Mouse (Mus musculus) forebrain, embryonic 14.5 days (tissue): ENCODE results near the gene Atg101. TPM values are rescaled to one million over a fixed set of nuclear protein-coding genes. Genes with fewer than 3 reads are reported as not detected.
A peak's percentile ranks its signal among the peaks of the same experiment; 100 is the strongest.

ENCODE experiments used
- ATAC-seq: fragments of 200-750 bp; cut with Nextera tagmentation; 2 replicates; pipeline ENCODE4 v1.8.0; 2017; ENCODE audit warnings: mild to moderate bottlenecking, moderate library complexity
- DNase-seq: peaks from one replicate; pipeline ENCODE4 v3.0.0-alpha.2; 2015; ENCODE audit warnings: low spot score
- H3K27ac ChIP-seq: fragments of 300-500 bp; sonication (generic); 2 replicates; pipeline ENCODE4 v1.5.1; 2014; ENCODE audit warnings: low read depth, mild to moderate bottlenecking, control low read depth, low read length, moderate library complexity
- H3K27me3 ChIP-seq: fragments of 300-500 bp; sonication (generic); replicated peaks from 2 replicates; pipeline ENCODE4 v1.6.1; 2014; ENCODE audit warnings: low read length, control low read depth, mixed read lengths; ENCODE audit not compliant: control insufficient read depth, insufficient read depth
- H3K36me3 ChIP-seq: fragments of 300-500 bp; sonication (generic); 2 replicates; pipeline ENCODE4 v1.6.1; 2014; ENCODE audit warnings: low read length, control low read depth; ENCODE audit not compliant: control insufficient read depth, insufficient read depth
- H3K4me1 ChIP-seq: fragments of 300-500 bp; sonication (generic); 2 replicates; pipeline ENCODE4 v1.6.1; 2014; ENCODE audit warnings: antibody characterized with exemption, low read length, control low read depth; ENCODE audit not compliant: control insufficient read depth, insufficient read depth
- H3K4me2 ChIP-seq: fragments of 300-500 bp; sonication (generic); 2 replicates; pipeline ENCODE4 v1.6.1; 2014; ENCODE audit warnings: mild to moderate bottlenecking, control low read depth, low read length
- H3K4me3 ChIP-seq: fragments of 300-500 bp; sonication (generic); 2 replicates; pipeline ENCODE4 v1.5.1; 2014; ENCODE audit warnings: low read depth, low read length, control low read depth
- H3K9ac ChIP-seq: fragments of 300-500 bp; sonication (generic); 2 replicates; pipeline ENCODE4 v1.6.1; 2014; ENCODE audit warnings: mild to moderate bottlenecking, low read length, control low read depth, moderate library complexity
- H3K9me3 ChIP-seq: fragments of 300-500 bp; sonication (generic); replicated peaks from 2 replicates; pipeline ENCODE4 v1.6.1; 2016; ENCODE audit warnings: low read length, control low read depth, mixed read lengths; ENCODE audit not compliant: control insufficient read depth
- WGBS: fragments of 180-500 bp; shearing (Covaris S2); extraction: QIAGEN DNeasy Blood & Tissue Kit; methylation state at CpG from one replicate; pipeline ENCODE4 v1.1.7; 2014; 5-methylcytosine and 5-hydroxymethylcytosine counted together
- polyA plus RNA-seq: library from polyadenylated mRNA; unstranded; fragments of >200 nt; fragmentation: Nextera tagmentation; extraction: Ambion mirVana; gene quantifications from 2 replicates; pipeline ENCODE4 v1.2.1, GENCODE M21; 2014

Gene Atg101
- polyA plus RNA-seq, 1 experiment from 2014 or later = 83.1 TPM

GRCm38 (mm10) chr15:101241236-101241635 lies 42.8 kb upstream of the Atg101 start:
- no peak for DNase-seq
- no peaks in the 10 kb centered on the region for H3K36me3 ChIP-seq

GRCm38 (mm10) chr15:101241853-101242252 lies 42.2 kb upstream of the Atg101 start:
- Histone ChIP-seq H3K27me3 (0 out of 2 replicates have a peak, but pooled peaks cover 2% of the 10 kb centered on the region), H3K4me1 (peaks cover 3% of the 10 kb centered on the region; the same call in 1 of the 2 replicates), H3K36me3 (no peaks in the 10 kb centered on the region), H3K4me2 (no peak overlapping the region), H3K27ac (no peak overlapping the region), H3K9ac (no peak overlapping the region), H3K4me3 (no peak overlapping the region), H3K9me3 (no peaks in the 10 kb centered on the region)
- ATAC-seq (no peak), DNase-seq (no peak)
- WGBS = 84% methylated on average over 9 of the region's 9 CpGs

More at GRCm38 (mm10) chr15:101241236-101241635, 42.8 kb upstream of the Atg101 start:
- Histone ChIP-seq H3K4me2 (peak overlapping the region; percentile 36; the same call in 1 of the 2 replicates), H3K4me1 (peaks cover 3% of the 10 kb centered on the region; the same call in 1 of the 2 replicates), H3K9ac (peak overlapping the region; percentile 26), H3K27me3 (0 out of 2 replicates have a peak, but pooled peaks cover 2% of the 10 kb centered on the region), H3K27ac (no peak overlapping the region), H3K4me3 (no peak overlapping the region), H3K9me3 (no peaks in the 10 kb centered on the region)
- no peak for ATAC-seq
- 67% methylated on average over 9 of the region's 9 CpGs for WGBS

- H3K27me3 ChIP-seq = 0 out of 2 replicates have a peak, but pooled peaks cover 2% of the 10 kb centered on the region
- no peaks in the 10 kb centered on the region for H3K36me3 ChIP-seq
- DNase-seq = no peak
- no peak overlapping the region for H3K4me3 ChIP-seq
- H3K4me2 ChIP-seq = no peak overlapping the region
- no peaks in the 10 kb centered on the region for H3K9me3 ChIP-seq
- H3K9ac ChIP-seq = no peak overlapping the region
- no peak for ATAC-seq
- WGBS = 21% methylated on average over 8 of the region's 8 CpGs
- H3K4me1 ChIP-seq = peaks cover 3% of the 10 kb centered on the region; the same call in 1 of the 2 replicates
- no peak overlapping the region for H3K27ac ChIP-seq
Measured at GRCm38 (mm10) chr15:101242645-101243044, 41.4 kb upstream of the Atg101 start.

- no peaks in the 10 kb centered on the region for H3K9me3 ChIP-seq
- H3K4me2 ChIP-seq = no peak overlapping the region
- DNase-seq (no peak), ATAC-seq (no peak)
- peaks cover 3% of the 10 kb centered on the region; the same call in 1 of the 2 replicates for H3K4me1 ChIP-seq
- H3K36me3 ChIP-seq = no peaks in the 10 kb centered on the region
- H3K27ac ChIP-seq = no peak overlapping the region
- WGBS = 73% methylated on average over 3 of the region's 3 CpGs
- no peaks in the 10 kb centered on the region for H3K27me3 ChIP-seq
- no peak overlapping the region for H3K4me3 ChIP-seq
- no peak overlapping the region for H3K9ac ChIP-seq
Measured at GRCm38 (mm10) chr15:101244012-101244411, 40.1 kb upstream of the Atg101 start.

GRCm38 (mm10) chr15:101246231-101247154 lies 37.6 kb upstream of the Atg101 start:
- H3K4me3 ChIP-seq = peak overlapping the region; percentile 42
- peak overlapping the region; percentile 65 for H3K4me2 ChIP-seq
- H3K27me3 ChIP-seq = no peaks in the 10 kb centered on the region
- peak; percentile 99 for DNase-seq
- ATAC-seq = peak; percentile 99
- H3K9ac ChIP-seq = peak overlapping the region; percentile 70
- no peaks in the 10 kb centered on the region for H3K36me3 ChIP-seq
- peaks cover 3% of the 10 kb centered on the region; the same call in 1 of the 2 replicates for H3K4me1 ChIP-seq
- H3K9me3 ChIP-seq = no peaks in the 10 kb centered on the region
- peak overlapping the region; percentile 78 for H3K27ac ChIP-seq
- WGBS = 3% methylated on average over 56 of the region's 56 CpGs

- DNase-seq = no peak
- Histone ChIP-seq H3K27me3 (no peaks in the 10 kb centered on the region), H3K27ac (no peak overlapping the region), H3K4me3 (peak overlapping the region; percentile 42; the same call in 1 of the 2 replicates), H3K9me3 (no peaks in the 10 kb centered on the region), H3K4me1 (peaks cover 3% of the 10 kb centered on the region; the same call in 1 of the 2 replicates), H3K9ac (no peak overlapping the region; the same call in 1 of the 2 replicates), H3K36me3 (no peaks in the 10 kb centered on the region), H3K4me2 (peak overlapping the region; percentile 65)
- 87% methylated on average over 1 of the region's 1 CpGs for WGBS
- no peak for ATAC-seq
Measured at GRCm38 (mm10) chr15:101247155-101247498, 36.9 kb upstream of the Atg101 start.

- no peaks in the 10 kb centered on the region for H3K27me3 ChIP-seq
- 70% methylated on average over 5 of the region's 5 CpGs for WGBS
- ATAC-seq = no peak
Measured at GRCm38 (mm10) chr15:101248029-101248710, 35.9 kb upstream of the Atg101 start.

GRCm38 (mm10) chr15:101250220-101250800 lies 33.8 kb upstream of the Atg101 start:
- DNase-seq (no peak), ATAC-seq (no peak)
- WGBS = 85% methylated on average over 9 of the region's 9 CpGs
- Histone ChIP-seq H3K4me3 (no peak overlapping the region), H3K27ac (no peak overlapping the region), H3K27me3 (no peaks in the 10 kb centered on the region), H3K9me3 (no peaks in the 10 kb centered on the region), H3K9ac (no peak overlapping the region), H3K4me1 (peaks cover 6% of the 10 kb centered on the region; the same call in 1 of the 2 replicates), H3K36me3 (no peaks in the 10 kb centered on the region), H3K4me2 (no peak overlapping the region)

More at GRCm38 (mm10) chr15:101248029-101248710, 35.9 kb upstream of the Atg101 start:
- H3K27ac ChIP-seq = no peak overlapping the region
- no peaks in the 10 kb centered on the region for H3K9me3 ChIP-seq
- no peak overlapping the region for H3K4me3 ChIP-seq
- H3K36me3 ChIP-seq = no peaks in the 10 kb centered on the region
- no peak for DNase-seq
- H3K4me1 ChIP-seq = peaks cover 3% of the 10 kb centered on the region; the same call in 1 of the 2 replicates
- H3K9ac ChIP-seq = no peak overlapping the region
- no peak overlapping the region for H3K4me2 ChIP-seq
